Mouse (Mus musculus) gastrocnemius, postnatal 4 days (tissue): ENCODE results near the gene Lbx1. TPM values are rescaled to one million over a fixed set of nuclear protein-coding genes. Genes with fewer than 3 reads are reported as not detected.

Experiments
- DNase-seq, 2 experiments: peaks; one replicate each; pipeline ENCODE4 v3.0.0; 2021 to 2022; ENCODE audit warnings: low spot score in 2 of 2, mixed read lengths in 2 of 2
- total RNA-seq, 2 experiments: library from RNA; stranded (reverse); gene quantifications; 2 replicates each; pipeline ENCODE4 v1.2.3; 2021

Gene Lbx1
- total RNA-seq, 2 experiments from 2014 or later = 24.2 to 26.0 TPM

- peak in 1 of 2 experiments; percentile 74 for DNase-seq
Observed at GRCm38 (mm10) chr19:45220593-45221457, 14.8 kb downstream of the Lbx1 start.

GRCm38 (mm10) chr19:45216240-45216639 lies 19.4 kb downstream of the Lbx1 start:
- peak in 1 of 2 experiments; percentile 55 for DNase-seq

GRCm38 (mm10) chr19:45215431-45215830 lies 20.2 kb downstream of the Lbx1 start:
- no peak for DNase-seq

GRCm38 (mm10) chr19:45209776-45210422 lies 25.7 kb downstream of the Lbx1 start:
- no peak for DNase-seq

- no peak for DNase-seq
Observed at GRCm38 (mm10) chr19:45209191-45209590, 26.4 kb downstream of the Lbx1 start.

GRCm38 (mm10) chr19:45208438-45209060 lies 27.1 kb downstream of the Lbx1 start:
- DNase-seq = no peak

GRCm38 (mm10) chr19:45207662-45208437 lies 27.8 kb downstream of the Lbx1 start:
- DNase-seq = peak in 1 of 2 experiments; percentile 37

GRCm38 (mm10) chr19:45207153-45207552 lies 28.5 kb downstream of the Lbx1 start:
- DNase-seq = no peak

GRCm38 (mm10) chr19:45205311-45206105 lies 30.1 kb downstream of the Lbx1 start:
- DNase-seq = no peak

GRCm38 (mm10) chr19:45196967-45197366 lies 38.6 kb downstream of the Lbx1 start:
- DNase-seq = no peak

- DNase-seq = no peak
Observed at GRCm38 (mm10) chr19:45194651-45195050, 41.0 kb downstream of the Lbx1 start.

Other genes with a start within 250 kb of the Lbx1 start
- gene Sema4g, start 246.7 kb downstream of the Lbx1 start, total RNA-seq = 1 to 10 TPM; 2.5 to 3.4 TPM
- 10 to 100 TPM; 14.6 to 14.9 TPM for gene Twnk, start 230.1 kb downstream of the Lbx1 start, total RNA-seq
- 10 to 100 TPM; 34.8 to 37.5 TPM for gene Mrpl43, start 229.4 kb downstream of the Lbx1 start, total RNA-seq
- gene Lzts2, start 221.4 kb downstream of the Lbx1 start, total RNA-seq = 10 to 100 TPM; 58.5 to 59.4 TPM
- 1 to 10 TPM; 1.2 to 2.0 TPM for gene Pdzd7, start 190.1 kb downstream of the Lbx1 start, total RNA-seq
- gene Sfxn3, start 188.3 kb downstream of the Lbx1 start, total RNA-seq = 10 to 100 TPM; 24.1 to 25.2 TPM
- 1 to 10 TPM; 8.0 to 8.9 TPM for gene Kazald1, start 160.6 kb downstream of the Lbx1 start, total RNA-seq
- gene Tlx1, start 85.1 kb downstream of the Lbx1 start, total RNA-seq = under 1 TPM in 1 of 2 experiments, not detected in 1; 0.31 TPM
- gene Btrc, start 127.9 kb upstream of the Lbx1 start, total RNA-seq = 10 to 100 TPM; 39.6 to 43.8 TPM